Mouse (Mus musculus) fibroblast of lung, adult 2 months (primary cell): Measurements from ENCODE around the gene Gm9945.

Experiments used
- DNase-seq: peaks from one replicate; pipeline ENCODE4 v3.0.0-alpha.2; 2011; ENCODE audit warnings: low read depth

The Gm9945 gene

DNA sequence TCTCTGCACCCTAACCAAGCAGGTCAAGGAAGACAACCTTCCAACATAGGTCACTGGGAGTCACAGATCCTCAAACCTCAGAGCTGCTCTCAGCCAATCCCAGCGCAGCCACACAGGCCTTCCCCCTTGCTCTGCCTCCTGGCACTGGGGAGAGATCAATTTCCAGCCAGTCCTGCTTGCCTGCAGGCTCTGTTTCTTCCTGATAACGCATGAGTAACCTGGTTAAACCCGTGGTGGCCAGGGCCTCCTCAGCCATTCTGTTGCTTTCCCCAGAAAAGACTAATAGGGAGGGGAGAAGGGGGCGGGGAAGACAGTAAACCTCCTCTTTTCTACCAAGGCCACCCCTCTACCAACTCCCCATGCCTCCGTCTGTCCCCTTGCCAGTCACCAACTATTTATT, 18.2 kb upstream of the Gm9945 start:
- no peak for DNase-seq

DNA sequence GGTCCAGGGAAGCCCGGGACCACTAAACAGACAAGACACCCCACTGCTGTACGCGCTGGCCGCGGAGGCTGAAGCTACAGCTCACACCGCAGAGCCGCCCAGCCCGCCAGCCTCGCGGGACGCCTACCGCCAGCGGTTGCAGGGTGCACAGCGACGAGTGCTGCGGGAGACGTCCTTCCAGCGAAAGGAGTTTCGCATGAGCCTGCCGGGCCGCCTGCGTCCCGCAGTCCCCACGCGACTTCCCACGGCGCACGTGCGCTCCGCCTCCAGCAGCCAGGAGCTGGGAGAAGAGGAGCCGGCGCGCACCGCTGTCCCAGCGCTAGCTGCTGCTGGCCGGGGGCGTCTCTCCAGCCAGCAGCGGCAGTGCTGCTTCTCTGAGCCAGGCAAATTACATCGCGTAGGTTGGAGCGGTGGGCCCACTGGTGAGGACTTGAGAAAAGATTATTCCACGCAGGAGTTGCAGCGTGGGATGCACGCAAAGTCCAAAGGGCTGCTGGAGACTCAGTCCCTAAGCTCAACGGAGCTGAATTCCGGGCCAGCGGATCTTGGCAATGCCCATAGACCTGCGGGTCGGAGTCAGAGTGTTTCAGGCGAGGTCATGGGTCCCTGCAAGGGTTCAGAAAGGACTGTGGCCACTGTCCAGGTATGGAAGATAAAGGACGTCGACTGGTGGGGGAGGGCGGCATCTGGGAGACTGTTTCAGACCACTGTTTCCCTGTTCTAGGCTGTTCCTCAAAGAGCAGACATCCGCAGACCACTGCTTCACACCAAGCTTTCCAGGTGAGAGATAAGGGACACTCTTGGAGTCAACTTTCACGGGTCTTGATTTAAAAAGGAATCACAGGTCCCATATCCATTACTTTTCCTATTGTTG, 16.2 kb upstream of the Gm9945 start:
- no peak for DNase-seq

DNA sequence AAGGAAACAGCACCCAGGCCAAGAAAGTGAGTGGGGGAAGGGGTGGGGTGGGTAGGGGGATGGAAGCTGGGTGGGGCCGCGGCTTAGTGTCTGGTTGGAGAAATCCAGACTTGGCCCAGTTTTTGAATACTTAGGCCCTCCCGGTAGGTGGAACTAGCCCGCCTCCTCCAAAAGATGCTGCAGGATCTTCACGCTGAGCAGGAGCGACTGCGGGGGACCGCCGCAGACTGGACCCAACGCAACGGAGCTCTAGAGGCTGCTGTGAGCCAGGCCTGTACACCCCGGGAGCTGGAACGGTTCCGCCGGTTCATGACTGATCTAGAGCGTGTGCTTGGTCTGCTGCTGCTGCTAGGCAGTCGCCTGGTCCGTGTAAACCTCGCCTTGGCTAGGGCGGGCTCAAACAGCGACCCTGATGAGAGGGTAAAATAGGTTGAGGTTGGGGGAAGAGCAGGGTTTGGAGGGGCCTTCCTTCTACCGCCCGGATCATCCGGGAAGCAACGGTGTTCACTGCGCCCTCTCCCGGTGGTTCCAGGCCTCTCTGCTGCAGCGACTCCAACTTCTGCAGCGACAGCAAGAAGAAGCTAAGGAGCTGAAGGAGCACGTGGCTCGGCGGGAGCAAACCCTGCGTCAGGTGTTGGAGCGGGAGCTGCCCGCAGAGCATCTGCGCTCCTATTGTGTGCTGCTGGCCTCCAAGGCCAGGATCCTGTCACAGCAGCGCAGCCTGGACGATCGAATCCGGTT, 13.6 kb upstream of the Gm9945 start:
- DNase-seq = no peak

DNA sequence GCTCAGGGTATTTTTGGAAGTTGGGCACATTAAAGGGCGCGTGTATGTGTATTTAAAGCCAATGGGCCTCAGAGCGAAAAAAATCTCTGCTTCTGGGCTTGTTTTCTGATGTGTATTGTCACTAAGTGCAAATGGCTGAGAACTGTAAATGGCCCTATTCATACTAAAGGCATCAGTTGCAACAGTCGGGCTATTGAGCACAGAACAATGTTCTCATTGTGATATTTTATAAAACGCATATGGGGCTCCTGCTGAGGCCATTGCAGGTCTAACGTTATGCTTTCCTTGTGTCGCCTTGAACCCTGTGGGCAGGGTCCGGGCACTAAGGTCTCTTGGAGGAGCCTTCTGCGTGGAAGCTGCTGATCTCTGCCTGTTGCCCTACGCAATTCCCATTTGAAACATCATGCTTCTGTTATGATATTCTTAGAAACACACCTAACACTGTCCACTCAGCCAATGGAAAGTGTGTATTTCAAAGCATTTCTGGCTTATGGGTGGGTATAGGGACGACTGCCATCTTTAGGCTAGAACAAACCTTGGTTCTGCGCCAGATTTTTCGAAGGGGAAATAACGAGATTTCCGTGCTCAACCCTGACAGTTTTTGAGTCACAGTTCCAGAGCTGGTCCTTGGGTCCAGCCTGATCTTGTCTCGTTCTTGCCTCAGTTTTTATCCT, 10.5 kb upstream of the Gm9945 start:
- no peak for DNase-seq

DNA sequence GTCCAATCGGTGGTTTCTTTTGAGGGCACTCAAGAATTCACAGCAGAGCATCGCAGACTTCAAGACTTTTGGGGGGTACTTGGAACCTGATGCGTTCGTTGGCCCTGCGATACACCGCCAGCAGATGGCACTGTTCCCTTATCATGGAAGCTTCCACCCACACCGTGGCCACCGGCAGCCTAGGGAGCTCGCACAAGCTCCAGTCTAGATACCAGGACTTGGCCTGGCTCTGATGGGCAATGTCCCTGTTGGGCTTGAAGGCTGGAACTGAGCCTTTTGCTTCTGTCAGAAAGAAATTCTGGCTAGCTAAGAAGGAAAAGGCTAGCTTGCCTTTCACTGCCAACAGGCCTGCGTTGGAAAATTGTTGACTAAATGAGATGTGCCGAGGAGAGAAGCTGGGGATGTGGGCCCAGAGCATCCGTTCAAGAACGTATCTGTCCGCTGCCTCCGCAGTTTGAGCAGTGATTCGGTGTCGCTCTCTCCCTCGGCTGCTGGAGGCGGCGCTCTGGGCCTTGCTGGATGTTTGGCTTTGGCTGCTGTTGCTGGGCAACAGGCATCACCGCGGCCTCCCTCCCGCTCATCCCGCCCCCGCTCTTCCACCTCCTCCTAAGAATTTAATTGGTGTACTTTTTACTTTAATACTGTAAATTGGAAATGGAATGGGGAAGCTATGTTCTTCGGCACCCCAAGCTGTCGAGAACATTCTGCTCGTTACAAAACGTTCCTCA, 9.8 kb upstream of the Gm9945 start, which contains the start of gene Gm9837:
Gm9837 (minus strand) TSS at position 512 of the 728 bp plus-strand sequence.
- peak; percentile 71 for DNase-seq

DNA sequence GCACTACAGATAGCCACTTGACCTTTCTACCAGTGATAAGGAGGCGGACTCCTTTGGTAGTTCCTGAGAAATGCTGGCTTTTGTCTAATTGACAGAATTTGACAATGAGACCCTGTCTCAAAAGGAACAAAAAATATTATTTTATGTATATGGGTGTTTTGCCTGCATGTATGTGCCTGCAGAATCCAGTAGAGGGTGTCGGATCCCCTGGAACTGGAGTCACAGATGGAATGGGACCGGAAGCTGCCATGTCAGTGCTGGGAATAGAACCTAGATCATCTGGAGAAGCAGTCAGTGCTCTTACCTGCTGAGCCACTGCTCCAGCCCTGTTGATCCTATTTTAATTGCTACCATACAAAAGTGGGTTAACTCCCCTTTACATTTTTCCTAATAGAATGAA, 7.3 kb upstream of the Gm9945 start:
- no peak for DNase-seq

DNA sequence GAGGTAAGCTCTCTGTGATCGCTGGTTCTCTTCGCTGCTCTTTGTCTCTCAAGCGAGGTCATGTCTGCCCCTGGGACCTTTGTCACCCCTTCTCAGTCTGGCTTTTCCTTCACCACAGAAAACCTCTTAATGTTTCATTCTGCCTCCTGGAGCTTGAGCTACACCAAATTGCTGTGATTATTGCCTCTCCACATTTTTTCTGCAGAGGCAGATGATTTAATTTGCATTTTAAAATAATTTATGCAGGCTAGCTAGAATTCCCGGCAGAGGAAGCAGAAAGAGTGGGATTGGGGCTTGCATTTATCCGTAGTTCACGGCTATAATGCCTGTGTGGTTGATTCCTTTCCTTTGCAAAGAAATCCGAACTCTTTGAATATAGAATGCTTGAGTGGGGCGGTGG, 4.3 kb upstream of the Gm9945 start:
- no peak for DNase-seq

DNA sequence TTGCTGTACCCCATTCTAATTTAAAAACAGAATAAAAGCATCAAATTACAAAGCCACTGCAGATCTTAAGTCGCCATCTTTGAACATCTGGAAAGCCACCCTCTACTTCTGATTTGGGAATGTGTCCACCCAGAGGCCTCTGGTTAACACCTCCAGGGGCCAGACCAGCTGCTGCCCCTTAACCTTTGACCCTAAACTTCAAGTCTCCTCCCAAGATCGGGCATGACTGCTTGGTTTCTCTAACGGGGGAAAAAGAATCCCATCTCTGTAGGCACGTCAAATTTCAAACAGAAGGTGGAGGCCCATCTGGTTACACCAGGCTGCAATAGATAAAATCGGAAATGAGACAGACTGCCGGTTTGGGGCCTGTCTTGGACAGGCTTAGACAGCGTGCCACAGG, 2.1 kb upstream of the Gm9945 start:
- DNase-seq = no peak

DNA sequence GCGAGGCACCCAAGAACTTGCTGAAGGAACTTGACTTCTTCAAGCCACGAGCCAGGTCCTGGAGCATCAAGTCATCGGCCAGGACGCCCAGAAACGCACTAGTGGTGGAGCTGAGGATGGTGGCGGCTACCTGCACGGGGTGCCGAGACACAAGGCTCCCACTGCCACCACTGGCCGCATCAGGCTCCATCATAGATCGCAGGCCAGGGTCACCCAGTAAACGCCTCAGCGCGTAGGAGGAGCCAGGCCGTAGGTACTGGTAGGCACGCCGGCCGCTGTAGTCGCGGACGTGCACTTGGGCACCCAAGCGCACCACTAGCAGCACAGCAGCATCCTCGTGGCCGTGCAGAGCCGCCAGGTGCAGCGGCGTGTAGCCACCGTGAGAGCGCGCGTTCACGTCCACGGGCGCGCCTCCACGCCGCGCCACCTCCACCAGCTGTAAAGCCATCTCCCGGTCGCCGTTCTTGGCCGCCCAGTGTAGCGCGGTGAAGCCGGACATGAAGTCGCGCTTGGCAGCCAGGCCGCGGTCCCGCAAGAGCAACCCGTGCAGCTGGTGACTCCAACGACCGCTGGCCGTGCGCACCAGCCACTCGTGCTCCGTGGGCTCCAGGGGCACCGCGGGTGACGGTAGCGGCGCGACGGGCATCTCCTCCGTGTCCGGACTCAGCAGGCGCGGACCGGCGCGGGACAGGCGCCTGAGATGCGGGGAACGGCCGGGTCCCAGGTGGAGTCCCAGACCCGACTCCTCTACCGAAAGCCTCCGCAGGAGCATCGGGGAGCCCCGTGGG, 1.4 kb upstream of the Gm9945 start:
- DNase-seq = no peak

DNA sequence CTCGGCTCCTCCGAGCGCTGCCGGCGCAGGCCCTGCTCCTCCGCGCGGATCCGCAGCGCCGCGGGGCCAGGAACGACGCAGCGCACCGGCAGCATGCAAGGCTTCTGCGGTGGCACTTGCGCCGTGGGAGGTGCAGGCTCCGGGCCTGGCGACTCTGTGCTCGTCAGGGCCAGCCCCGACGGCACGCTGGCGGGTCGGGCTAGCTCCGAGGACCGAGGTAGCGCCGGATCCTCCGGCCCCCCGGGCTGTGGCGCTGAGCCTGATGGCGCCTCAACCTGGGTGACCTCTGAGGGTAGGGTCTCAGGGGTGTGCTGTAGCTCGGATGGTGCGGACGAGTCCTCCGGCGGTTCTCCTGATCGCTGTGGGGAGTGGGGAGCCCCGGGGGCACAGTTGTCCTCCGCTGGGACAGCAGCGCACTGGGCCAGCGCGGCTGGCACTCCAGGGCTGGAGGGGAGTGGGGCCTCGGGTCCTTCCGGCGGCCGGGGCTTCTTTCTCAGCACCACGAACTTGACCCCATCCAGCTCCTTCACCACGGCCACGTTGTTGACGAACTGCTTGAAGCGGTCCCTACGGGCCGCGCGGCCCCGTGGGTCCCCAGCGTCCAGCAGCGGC, 689 bp upstream of the Gm9945 start:
- DNase-seq = no peak

DNA sequence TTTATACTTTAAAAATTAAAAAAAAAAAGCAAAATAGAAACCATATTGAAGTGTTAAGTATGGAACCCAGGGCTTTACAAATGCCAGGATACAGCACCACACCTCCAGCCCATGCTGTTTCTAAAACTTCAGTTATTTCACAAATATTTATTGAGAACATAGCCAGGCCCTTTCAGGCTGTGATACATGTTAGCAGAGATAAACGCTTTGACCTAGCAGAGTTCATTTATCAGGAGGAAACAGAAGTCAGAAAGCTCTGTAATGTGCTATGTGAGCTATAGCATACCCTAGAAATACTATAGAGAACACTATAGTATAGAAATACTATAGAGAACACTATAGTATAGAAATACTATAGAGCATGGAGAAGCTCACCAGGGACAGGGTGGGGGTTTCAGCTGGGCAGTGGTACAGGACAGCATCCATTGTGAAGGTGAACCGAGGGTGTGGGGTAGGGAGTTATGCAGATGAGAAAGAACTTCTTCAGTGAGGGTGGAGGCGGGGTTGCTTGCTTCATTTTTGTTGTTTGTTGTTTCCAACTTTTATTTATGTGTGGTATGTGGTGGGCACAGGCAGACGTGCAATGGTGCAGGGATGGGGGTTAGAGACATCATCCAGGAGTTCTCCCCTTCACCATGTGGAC, 1.2 kb downstream of the Gm9945 start:
- no peak for DNase-seq

DNA sequence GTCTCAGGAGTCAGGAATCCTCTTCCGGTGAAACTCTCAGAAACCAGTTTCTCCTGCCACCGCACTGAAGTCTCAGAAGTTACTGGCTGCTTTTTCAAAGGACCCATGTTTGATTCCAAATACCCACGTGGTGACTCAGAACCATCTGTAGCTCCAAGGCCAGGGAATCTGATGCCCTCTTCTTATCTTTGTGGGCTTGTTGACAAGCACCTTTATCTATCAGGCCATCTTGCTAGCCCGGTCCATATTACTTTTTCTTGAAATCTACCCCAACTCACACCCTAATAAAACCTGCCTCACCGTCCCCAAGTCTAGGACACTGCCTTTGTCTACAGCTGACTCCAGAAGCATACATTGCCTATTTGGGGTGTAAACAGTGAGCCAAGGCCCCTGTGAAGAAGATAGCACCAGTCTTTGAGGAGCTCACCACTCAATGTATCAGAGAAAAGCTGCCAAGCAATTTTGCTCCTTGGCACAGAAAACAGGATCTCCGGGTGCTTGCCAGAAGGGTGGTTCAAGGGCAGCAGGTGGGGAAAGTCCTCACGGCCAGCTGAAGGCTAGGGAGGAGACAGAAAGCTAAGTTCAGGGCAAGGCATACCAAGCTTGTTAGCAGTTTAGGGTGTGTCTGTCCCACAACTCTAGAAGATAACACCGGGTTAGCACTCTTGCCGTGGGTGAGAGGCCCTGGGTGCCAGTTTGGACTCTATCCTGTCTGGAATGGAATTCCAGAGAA, 3.4 kb downstream of the Gm9945 start:
- no peak for DNase-seq

DNA sequence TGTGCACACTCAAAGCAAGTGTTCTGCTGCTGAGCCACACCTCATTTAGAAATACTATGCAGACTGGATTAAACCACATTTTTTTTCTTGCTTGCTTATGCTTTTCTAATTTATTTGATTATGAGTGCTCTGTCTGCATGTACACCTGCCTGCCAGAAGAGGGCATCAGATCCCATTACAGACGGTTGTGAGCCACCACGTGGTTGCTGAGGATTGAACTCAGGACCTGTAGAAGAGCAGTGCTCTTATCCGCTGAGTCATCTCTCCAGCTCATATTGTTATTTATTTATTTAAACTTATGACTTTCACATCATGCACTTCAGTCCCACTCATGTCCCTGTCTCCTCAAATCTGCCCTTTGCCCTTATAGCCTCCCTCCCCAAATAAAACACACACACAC, 5.8 kb downstream of the Gm9945 start:
- no peak for DNase-seq

DNA sequence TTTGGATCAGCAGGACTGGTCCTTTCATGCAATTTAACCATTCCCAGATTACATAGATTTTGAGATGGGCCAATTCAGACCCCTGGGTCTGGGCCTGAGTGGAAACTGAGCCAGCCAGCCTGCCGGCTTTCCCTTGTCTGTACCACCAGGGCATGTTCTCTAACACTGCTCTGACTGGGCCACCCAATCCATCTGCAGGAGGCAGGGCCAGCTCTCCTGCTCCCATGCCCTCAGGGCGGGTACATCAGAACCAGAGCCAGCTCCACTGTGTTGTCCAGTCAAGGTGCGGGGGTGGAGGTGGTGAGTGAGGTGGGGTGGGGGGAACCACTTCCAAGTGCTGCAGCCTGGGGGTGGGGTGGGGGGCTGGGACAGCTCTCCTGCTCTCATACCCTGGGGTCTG, 6.4 kb downstream of the Gm9945 start:
- DNase-seq = no peak

DNA sequence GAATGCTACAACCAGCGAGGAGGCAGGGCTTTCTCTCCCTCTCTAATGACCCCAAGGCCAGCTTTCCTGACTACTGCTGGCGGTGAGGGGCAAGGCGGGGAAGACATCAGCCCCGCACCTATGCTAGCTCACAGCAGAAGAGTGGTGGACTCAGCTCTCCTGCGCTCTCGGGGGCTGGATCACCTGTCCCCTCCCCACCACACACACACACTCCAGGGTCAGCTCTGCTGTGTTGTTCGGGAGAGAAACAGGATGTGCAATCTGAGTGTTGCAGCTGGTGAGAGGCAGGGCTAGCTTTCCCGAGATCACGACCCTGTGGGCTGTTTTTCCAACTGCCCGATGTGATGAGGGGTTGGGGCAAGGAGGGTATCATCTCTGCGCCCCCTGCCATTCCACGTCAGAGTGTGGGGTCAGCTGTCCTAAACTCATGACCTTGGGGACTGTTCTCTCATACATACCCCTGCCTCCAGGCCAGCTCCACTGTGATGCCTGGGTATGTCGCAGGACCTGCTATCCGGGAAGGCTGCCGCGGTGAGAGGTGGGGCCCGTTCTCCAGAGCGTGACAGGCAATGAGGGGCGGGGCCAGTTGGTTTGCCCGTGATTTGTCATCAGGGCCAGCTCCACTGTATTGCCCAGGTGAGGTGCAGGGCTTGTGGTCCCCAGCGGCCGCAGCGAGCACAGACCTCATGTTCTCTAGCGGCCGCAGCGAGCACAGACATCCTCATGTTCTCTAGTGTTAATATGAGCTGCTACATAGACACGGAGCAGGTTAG, 7.0 kb downstream of the Gm9945 start:
- DNase-seq = no peak

DNA sequence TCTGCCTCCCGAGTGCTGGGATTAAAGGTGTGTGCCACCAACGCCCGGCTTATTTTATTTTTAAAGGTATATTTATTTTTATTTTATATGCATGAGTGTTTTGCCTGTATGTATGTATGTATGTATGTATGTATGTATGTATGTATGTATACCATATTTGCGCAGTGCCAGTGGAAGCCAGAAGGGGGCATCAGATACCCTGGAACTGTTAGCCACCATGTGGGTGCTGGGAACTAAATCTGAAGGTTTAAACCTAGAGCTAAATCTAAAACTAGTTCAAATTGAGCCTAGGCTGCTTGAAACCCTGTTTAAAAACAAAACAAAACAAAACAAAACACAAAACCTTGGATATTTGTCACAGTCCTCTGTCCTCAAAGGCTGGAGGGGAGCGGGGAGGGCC, 9.0 kb downstream of the Gm9945 start:
- DNase-seq = no peak

DNA sequence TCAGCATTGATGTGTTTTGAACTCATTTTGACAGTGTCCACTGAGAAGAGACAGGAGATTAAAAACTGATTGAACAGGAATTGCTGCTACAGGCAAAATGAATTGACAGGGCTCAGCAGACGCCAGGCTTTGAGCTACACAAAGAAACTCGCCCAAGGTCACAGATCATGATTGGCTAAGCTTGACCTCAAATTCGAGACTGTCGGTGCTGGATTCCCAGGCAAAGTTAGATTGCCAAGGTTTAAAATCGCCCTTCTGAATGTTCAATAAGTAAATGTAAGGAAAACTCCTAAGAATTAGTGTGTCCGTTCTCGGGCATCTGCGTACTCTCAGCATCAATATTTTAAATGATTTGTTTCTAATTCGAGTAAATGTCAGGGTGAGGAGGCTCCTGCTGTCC, 9.5 kb downstream of the Gm9945 start:
- no peak for DNase-seq

DNA sequence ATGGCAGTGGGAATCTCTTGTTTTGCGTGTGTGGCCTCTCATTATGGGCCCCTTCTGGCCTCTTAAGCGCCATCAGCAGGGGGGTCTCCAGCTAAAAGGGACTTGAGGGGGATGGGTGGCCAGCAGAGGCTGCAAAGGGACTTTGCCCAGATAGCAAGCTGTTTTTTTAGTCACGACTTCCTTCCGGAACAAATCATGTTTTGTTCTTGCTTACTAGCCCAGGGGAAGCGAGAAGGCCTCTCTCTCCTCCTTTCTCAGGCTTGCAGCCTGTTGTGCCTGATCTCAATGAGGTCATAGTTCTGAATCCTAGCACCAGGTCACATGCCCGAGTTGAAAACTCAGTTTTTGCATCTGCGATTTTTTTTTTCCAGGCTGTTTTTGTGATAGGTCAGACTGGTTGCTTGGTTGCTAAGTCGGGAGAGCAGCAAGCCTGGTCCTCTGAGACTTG, 12.0 kb downstream of the Gm9945 start:
- no peak for DNase-seq
